Mouse (Mus musculus): ENCODE data around the gene Apbb2.

The Apbb2 gene

GRCm38 (mm10) chr5:66415700-66416543, 202.7 kb downstream of the Apbb2 start:
- DNase-seq (ENCODE audit: low spot score in 2 of 2): no peak

GRCm38 (mm10) chr5:66415033-66415697, 203.4 kb downstream of the Apbb2 start:
- no peak for DNase-seq (ENCODE audit: low spot score in 2 of 2)

GRCm38 (mm10) chr5:66413402-66413801, 205.2 kb downstream of the Apbb2 start:
- DNase-seq (ENCODE audit: low spot score in 2 of 2): no peak

- no peak for DNase-seq (ENCODE audit: low spot score in 2 of 2)
These were observed 205.8 kb downstream of the Apbb2 start for GRCm38 (mm10) chr5:66412821-66413220.

- no peak for DNase-seq (ENCODE audit: low spot score in 2 of 2)
These were observed 210.0 kb downstream of the Apbb2 start for GRCm38 (mm10) chr5:66408546-66408945.

- DNase-seq (ENCODE audit: low spot score in 2 of 2): no peak
These were observed 210.6 kb downstream of the Apbb2 start for GRCm38 (mm10) chr5:66407948-66408347.

GRCm38 (mm10) chr5:66406431-66406830, 212.2 kb downstream of the Apbb2 start:
- no peak for DNase-seq (ENCODE audit: low spot score in 2 of 2)

- no peak for DNase-seq (ENCODE audit: low spot score in 2 of 2)
These were observed 212.7 kb downstream of the Apbb2 start for GRCm38 (mm10) chr5:66405731-66406399.

- DNase-seq (ENCODE audit: low spot score in 2 of 2): no peak
These were observed 213.3 kb downstream of the Apbb2 start for GRCm38 (mm10) chr5:66405305-66405704.

- DNase-seq (ENCODE audit: low spot score in 2 of 2): no peak
These were observed 218.0 kb downstream of the Apbb2 start for GRCm38 (mm10) chr5:66400563-66400962.

GRCm38 (mm10) chr5:66399264-66399620, 219.3 kb downstream of the Apbb2 start:
- DNase-seq (ENCODE audit: low spot score in 2 of 2): no peak

- DNase-seq (ENCODE audit: low spot score in 2 of 2): no peak
These were observed 219.9 kb downstream of the Apbb2 start for GRCm38 (mm10) chr5:66398530-66399263.

- no peak for DNase-seq (ENCODE audit: low spot score in 2 of 2)
These were observed 224.7 kb downstream of the Apbb2 start for GRCm38 (mm10) chr5:66393767-66394446.

GRCm38 (mm10) chr5:66392861-66393529, 225.6 kb downstream of the Apbb2 start:
- DNase-seq (ENCODE audit: low spot score in 2 of 2): no peak

GRCm38 (mm10) chr5:66391771-66392170, 226.8 kb downstream of the Apbb2 start:
- DNase-seq (ENCODE audit: low spot score in 2 of 2): no peak

GRCm38 (mm10) chr5:66391299-66391698, 227.3 kb downstream of the Apbb2 start:
- no peak for DNase-seq (ENCODE audit: low spot score in 2 of 2)

- no peak for DNase-seq (ENCODE audit: low spot score in 2 of 2)
These were observed 228.0 kb downstream of the Apbb2 start for GRCm38 (mm10) chr5:66390567-66390966.

- no peak for DNase-seq (ENCODE audit: low spot score in 2 of 2)
These were observed 231.1 kb downstream of the Apbb2 start for GRCm38 (mm10) chr5:66387481-66387880.

- DNase-seq (ENCODE audit: low spot score in 2 of 2): peak in 1 of 2 experiments; percentile 15
These were observed 232.9 kb downstream of the Apbb2 start for GRCm38 (mm10) chr5:66385636-66386035.

GRCm38 (mm10) chr5:66384806-66385446, 233.7 kb downstream of the Apbb2 start:
- no peak for DNase-seq (ENCODE audit: low spot score in 2 of 2)
